ENCODE assay signal across 9 mouse cellular contexts in genomic region chr13:98354871-98355558, GRCm38 (mm10). TPM values are rescaled to one million over a fixed set of nuclear protein-coding genes. Genes with fewer than 3 reads are reported as not detected.
A peak's percentile ranks its signal among the peaks of the same experiment; 100 is the strongest.
DNase-seq lines count a peak whose midpoint lies in the region; ATAC-seq and TF ChIP-seq lines count a peak whose summit lies in the region.
"Had no signal": no experiment of that assay in that cellular context is flagged by ENCODE, and none has a peak within 500 bp of the region (broad histone marks: within the 10 kb centered on the region; RNA-seq: fewer than 3 reads in every experiment).

No protein-coding gene starts in this region.

- H3K4me3 ChIP-seq in E14TG2a.4 (replicated peaks; ENCODE audit: low read length), result peak overlapping the region; percentile 77
- H3K4me3 ChIP-seq in embryonic facial prominence, embryonic 12.5 days, result peak overlapping the region; percentile 66
- peak overlapping the region; percentile 34 for H3K4me3 ChIP-seq in hindbrain, embryonic 14.5 days (replicated peaks; ENCODE audit: low read length)
- H3K4me3 ChIP-seq in liver, embryonic 12.5 days, result peak overlapping the region; percentile 46
- peak overlapping the region; percentile 27 for H3K4me3 ChIP-seq in olfactory bulb, adult 2 months (ENCODE audit: insufficient read depth, low read depth, low read length)

- peaks cover 39% of the 10 kb centered on the region for H3K4me1 ChIP-seq in E14TG2a.4 (replicated peaks; ENCODE audit: low read depth, low read length)
- H3K4me1 ChIP-seq in embryonic facial prominence, embryonic 12.5 days, result peaks cover 11% of the 10 kb centered on the region
- H3K4me1 ChIP-seq in hindbrain, embryonic 14.5 days (replicated peaks; ENCODE audit: control insufficient read depth, insufficient read depth, low read length), result peaks cover 5% of the 10 kb centered on the region; the same call in 1 of the 2 replicates
- H3K4me1 ChIP-seq in liver, embryonic 12.5 days, result peaks cover 21% of the 10 kb centered on the region
- peaks cover 15% of the 10 kb centered on the region for H3K4me1 ChIP-seq in olfactory bulb, adult 2 months (ENCODE audit: control insufficient read depth, insufficient read depth, low read length)

- no peaks in the 10 kb centered on the region for H3K9me3 ChIP-seq in E14TG2a.4 (ENCODE audit: low read length)
- no peaks in the 10 kb centered on the region for H3K9me3 ChIP-seq in embryonic facial prominence, embryonic 12.5 days
- H3K9me3 ChIP-seq in hindbrain, embryonic 14.5 days (ENCODE audit: control insufficient read depth, low read length), result no peaks in the 10 kb centered on the region
- no peaks in the 10 kb centered on the region for H3K9me3 ChIP-seq in liver, embryonic 12.5 days (replicated peaks)

- H3K27ac ChIP-seq in embryonic facial prominence, embryonic 12.5 days, result peak overlapping the region; percentile 91
- H3K27ac ChIP-seq in hindbrain, embryonic 14.5 days, result no peak overlapping the region
- no peak overlapping the region for H3K27ac ChIP-seq in liver, embryonic 12.5 days
- H3K27ac ChIP-seq in olfactory bulb, adult 2 months (ENCODE audit: insufficient read depth, low read depth, low read length), result no peak overlapping the region

- ATAC-seq in embryonic facial prominence, embryonic 12.5 days (ENCODE audit: insufficient number of reproducible peaks, insufficient read depth, low FRiP score, low TSS enrichment), result no peak
- ATAC-seq in hindbrain, embryonic 14.5 days (ENCODE audit: low FRiP score), result 0 out of 2 replicates have a peak, but pooled peaks have one; percentile 32
- no peak for ATAC-seq in liver, embryonic 12.5 days
- no peak for ATAC-seq in granulocyte monocyte progenitor cell, adult 5-6 weeks (replicated peaks; ENCODE audit: poor library complexity, severe bottlenecking)

- TF ChIP-seq POLR2A in olfactory bulb, adult 2 months (IDR thresholded peaks at IDR 0.05; ENCODE audit: insufficient read depth, low read depth, low read length), result no peak

- DNase-seq in gastrocnemius, postnatal 14 days, result peak; percentile 12
- DNase-seq in gastrocnemius, adult 8-10 months (ENCODE audit: low spot score in 2 of 2), result no peak
- peak; percentile 39 for DNase-seq in hindbrain, embryonic 14.5 days (ENCODE audit: low spot score)

- peak overlapping the region; percentile 83 for H3K9ac ChIP-seq in embryonic facial prominence, embryonic 12.5 days
- peak overlapping the region; percentile 45; the same call in 1 of the 2 replicates for H3K9ac ChIP-seq in hindbrain, embryonic 14.5 days
- no peak overlapping the region for H3K9ac ChIP-seq in liver, embryonic 12.5 days

- no peaks in the 10 kb centered on the region for H3K36me3 ChIP-seq in E14TG2a.4 (ENCODE audit: insufficient read depth, low read length)
- H3K36me3 ChIP-seq in embryonic facial prominence, embryonic 12.5 days, result no peaks in the 10 kb centered on the region
- no peaks in the 10 kb centered on the region for H3K36me3 ChIP-seq in hindbrain, embryonic 14.5 days (replicated peaks; ENCODE audit: control insufficient read depth, insufficient read depth)
- H3K36me3 ChIP-seq in liver, embryonic 12.5 days, result no peaks in the 10 kb centered on the region

- H3K27me3 ChIP-seq in E14TG2a.4 (ENCODE audit: insufficient read depth, low read length), result peaks cover 87% of the 10 kb centered on the region
- peaks cover 72% of the 10 kb centered on the region for H3K27me3 ChIP-seq in embryonic facial prominence, embryonic 12.5 days
- H3K27me3 ChIP-seq in hindbrain, embryonic 14.5 days (ENCODE audit: control insufficient read depth, insufficient read depth, low read length), result peaks cover 86% of the 10 kb centered on the region
- peaks cover 95% of the 10 kb centered on the region for H3K27me3 ChIP-seq in liver, embryonic 12.5 days (replicated peaks)
- H3K27me3 ChIP-seq: CH12.LX had no signal

- H3K4me2 ChIP-seq in embryonic facial prominence, embryonic 12.5 days (replicated peaks), result peak overlapping the region; percentile 83
- peak overlapping the region; percentile 51 for H3K4me2 ChIP-seq in hindbrain, embryonic 14.5 days (replicated peaks)
- peak overlapping the region; percentile 67 for H3K4me2 ChIP-seq in liver, embryonic 12.5 days

- intact Hi-C loops in gastrocnemius, postnatal 14 days (cut with DNase I; ENCODE audit: low total_unique reads), result loop anchor here (10.0 kb wide), 2 partner anchors 150 to 230 kb away; no protein-coding TSS in a partner anchor

- no peak for TF ChIP-seq CTCF in E14TG2a.4 (conservative IDR thresholded peaks at IDR 0.05; ENCODE audit: low read length)
- TF ChIP-seq CTCF in olfactory bulb, adult 2 months (IDR thresholded peaks at IDR 0.05; ENCODE audit: insufficient read depth, low read depth, low read length), result no peak

- under 1% methylated on average over 51 of the region's 102 CpGs for WGBS in embryonic facial prominence, embryonic 12.5 days
- under 1% methylated on average over 92 of the region's 102 CpGs for WGBS in hindbrain, embryonic 14.5 days
- 3% methylated on average over 93 of the region's 102 CpGs for WGBS in liver, embryonic 12.5 days (ENCODE audit: insufficient replicate concordance)
- WGBS in olfactory bulb, adult 2 months, result 3% methylated on average over 102 of the region's 102 CpGs

RNA-seq across cellular contexts. Expression of gene Foxd1, which starts 1.0 kb away (rescaled TPM):
- under 1 TPM; 0.09 to 0.18 TPM for total RNA-seq in gastrocnemius, postnatal 14 days (2021)
- total RNA-seq in gastrocnemius, adult 8-10 months (2022), result under 1 TPM in 1 of 4 experiments, not detected in 3; 0.11 TPM
- 9.5 and 9.9 TPM in 2 replicates for polyA plus RNA-seq in embryonic facial prominence, embryonic 12.5 days (2016; fragmentation: Nextera tagmentation; extraction: Ambion mirVana)
- polyA plus RNA-seq in hindbrain, embryonic 14.5 days (2014; fragmentation: Nextera tagmentation; extraction: Ambion mirVana), result 0.89 and 1.1 TPM in 2 replicates
- polyA plus RNA-seq in liver, embryonic 12.5 days (2016; fragmentation: Nextera tagmentation; extraction: Ambion mirVana), result not detected in 2 replicates
- polyA plus RNA-seq in olfactory bulb, adult 2 months (2012; ENCODE audit: insufficient read depth, insufficient read length, low replicate concordance, missing spikeins), result not detected in 2 replicates
- total RNA-seq in granulocyte monocyte progenitor cell, adult 5-6 weeks (2014; fragmentation: Nextera tagmentation), result not detected in 2 replicates
- not detected in 2 replicates for total RNA-seq in granulocyte monocyte progenitor cell, adult 5-6 weeks (2017)
- total RNA-seq: CH12.LX had no signal

RNA-seq across cellular contexts. Expression of gene Btf3, which starts 38.2 kb away (rescaled TPM):
- total RNA-seq in gastrocnemius, postnatal 14 days (2021), result 100 to 1,000 TPM; 243 to 260 TPM
- total RNA-seq in gastrocnemius, adult 8-10 months (2022), result 100 to 1,000 TPM; 208 to 239 (median 210) TPM
- polyA plus RNA-seq in embryonic facial prominence, embryonic 12.5 days (2016; fragmentation: Nextera tagmentation; extraction: Ambion mirVana), result 731 and 771 TPM in 2 replicates
- 498 and 539 TPM in 2 replicates for polyA plus RNA-seq in hindbrain, embryonic 14.5 days (2014; fragmentation: Nextera tagmentation; extraction: Ambion mirVana)
- 552 and 568 TPM in 2 replicates for polyA plus RNA-seq in liver, embryonic 12.5 days (2016; fragmentation: Nextera tagmentation; extraction: Ambion mirVana)
- 487 TPM in 1 of 2 replicates, not detected in the other for polyA plus RNA-seq in olfactory bulb, adult 2 months (2012; ENCODE audit: insufficient read depth, insufficient read length, low replicate concordance, missing spikeins)
- total RNA-seq in granulocyte monocyte progenitor cell, adult 5-6 weeks (2014; fragmentation: Nextera tagmentation), result 959 and 1,109 TPM in 2 replicates
- total RNA-seq in granulocyte monocyte progenitor cell, adult 5-6 weeks (2017), result 1,746 and 2,150 TPM in 2 replicates

Comparison
In these comparisons a context has a peak if more than half of its experiments do, and no peak if none do; other contexts are left out.
1. DNase-seq: peak in gastrocnemius, postnatal 14 days (single experiment) and hindbrain, embryonic 14.5 days (single experiment); none in gastrocnemius, adult 8-10 months (0 of 2).
2. H3K4me3 ChIP-seq: peak in every context shown above with its lines; median percentile 77 in E14TG2a.4; 66 in embryonic facial prominence, embryonic 12.5 days; 46 in liver, embryonic 12.5 days; 34 in hindbrain, embryonic 14.5 days; 27 in olfactory bulb, adult 2 months.
3. Peak in every context shown above with its lines, with median percentiles within 50 percentile points of each other: H3K4me2 ChIP-seq.